Mouse (Mus musculus): ENCODE measurements around the gene Dmpk. TPM values are rescaled to one million over a fixed set of nuclear protein-coding genes. Genes with fewer than 3 reads are reported as not detected.

Dmpk gene
- polyA plus RNA-seq, 1 experiment from 2014 or later = 16.4 TPM

- peak within 1 kb of the TSS; percentile 95 for H3K4me2 ChIP-seq
- no peaks in the 10 kb centered on the region; the same call in 1 of the 2 replicates for H3K9me3 ChIP-seq (replicated peaks)
- WGBS = 1% methylated on average over 91 of the region's 91 CpGs
- peaks cover 31% of the 10 kb centered on the region for H3K36me3 ChIP-seq
- no peaks in the 10 kb centered on the region for H3K27me3 ChIP-seq (replicated peaks)
- ATAC-seq (ENCODE audit: insufficient number of reproducible peaks, low FRiP score) = peak; percentile 97
- H3K4me3 ChIP-seq = peak within 1 kb of the TSS; percentile 99
- H3K9ac ChIP-seq = peak within 1 kb of the TSS; percentile 99
- H3K27ac ChIP-seq (ENCODE audit: poor library complexity, severe bottlenecking) = peak within 1 kb of the TSS; percentile 81
- H3K4me1 ChIP-seq (replicated peaks) = peaks cover 35% of the 10 kb centered on the region
These were observed 7.7 kb upstream of the Dmpk start, which contains the start of gene Dmwd for GRCm38 (mm10) chr7:19075723-19076585. Gene Dmwd (plus strand): TSS chr7:19076227.

GRCm38 (mm10) chr7:19076586-19076991, 7.1 kb upstream of the Dmpk start:
- under 1% methylated on average over 22 of the region's 22 CpGs for WGBS
- Histone ChIP-seq H3K27me3 (replicated peaks) (no peaks in the 10 kb centered on the region), H3K9ac (peak overlapping the region; percentile 99), H3K36me3 (peaks cover 38% of the 10 kb centered on the region), H3K4me2 (peak overlapping the region; percentile 95), H3K4me3 (peak overlapping the region; percentile 99), H3K27ac (ENCODE audit: poor library complexity, severe bottlenecking) (peak overlapping the region; percentile 81), H3K4me1 (replicated peaks) (peaks cover 41% of the 10 kb centered on the region), H3K9me3 (replicated peaks) (no peaks in the 10 kb centered on the region; the same call in 1 of the 2 replicates)
- ATAC-seq (ENCODE audit: insufficient number of reproducible peaks, low FRiP score) = no peak

- H3K9me3 ChIP-seq (replicated peaks) = no peaks in the 10 kb centered on the region; the same call in 1 of the 2 replicates
- ATAC-seq (ENCODE audit: insufficient number of reproducible peaks, low FRiP score) = no peak
- no peaks in the 10 kb centered on the region for H3K27me3 ChIP-seq (replicated peaks)
- H3K9ac ChIP-seq = peak overlapping the region; percentile 99
- peak overlapping the region; percentile 95 for H3K4me2 ChIP-seq
- peak overlapping the region; percentile 99 for H3K4me3 ChIP-seq
- peaks cover 53% of the 10 kb centered on the region for H3K4me1 ChIP-seq (replicated peaks)
- no peak overlapping the region; the same call in 1 of the 2 replicates for H3K27ac ChIP-seq (ENCODE audit: poor library complexity, severe bottlenecking)
- WGBS = 69% methylated on average over 14 of the region's 14 CpGs
- peaks cover 49% of the 10 kb centered on the region for H3K36me3 ChIP-seq
These were observed 5.9 kb upstream of the Dmpk start for GRCm38 (mm10) chr7:19077761-19078160.

GRCm38 (mm10) chr7:19078732-19079131, 4.9 kb upstream of the Dmpk start:
- H3K36me3 ChIP-seq = peaks cover 54% of the 10 kb centered on the region
- no peak overlapping the region for H3K9ac ChIP-seq

GRCm38 (mm10) chr7:19080451-19080950, 3.1 kb upstream of the Dmpk start:
- H3K27me3 ChIP-seq (replicated peaks) = no peaks in the 10 kb centered on the region
- no peak for ATAC-seq (ENCODE audit: insufficient number of reproducible peaks, low FRiP score)
- H3K4me2 ChIP-seq = no peak overlapping the region
- peaks cover 54% of the 10 kb centered on the region for H3K36me3 ChIP-seq
- H3K27ac ChIP-seq (ENCODE audit: poor library complexity, severe bottlenecking) = no peak overlapping the region
- H3K4me3 ChIP-seq = no peak overlapping the region
- H3K9me3 ChIP-seq (replicated peaks) = no peaks in the 10 kb centered on the region
- WGBS = 87% methylated on average over 19 of the region's 19 CpGs
- H3K4me1 ChIP-seq (replicated peaks) = peaks cover 75% of the 10 kb centered on the region
- H3K9ac ChIP-seq = no peak overlapping the region

More at GRCm38 (mm10) chr7:19078732-19079131, 4.9 kb upstream of the Dmpk start:
- Histone ChIP-seq H3K27ac (ENCODE audit: poor library complexity, severe bottlenecking) (no peak overlapping the region), H3K4me1 (replicated peaks) (peaks cover 62% of the 10 kb centered on the region), H3K4me2 (no peak overlapping the region), H3K4me3 (no peak overlapping the region), H3K9me3 (replicated peaks) (no peaks in the 10 kb centered on the region; the same call in 1 of the 2 replicates), H3K27me3 (replicated peaks) (no peaks in the 10 kb centered on the region)
- WGBS = 74% methylated on average over 3 of the region's 3 CpGs
- ATAC-seq (ENCODE audit: insufficient number of reproducible peaks, low FRiP score) = no peak

- Histone ChIP-seq H3K27me3 (replicated peaks) (no peaks in the 10 kb centered on the region), H3K4me3 (no peak overlapping the region), H3K4me1 (replicated peaks) (peaks cover 85% of the 10 kb centered on the region), H3K36me3 (peaks cover 64% of the 10 kb centered on the region), H3K9me3 (replicated peaks) (no peaks in the 10 kb centered on the region), H3K4me2 (no peak overlapping the region), H3K9ac (peak overlapping the region; percentile 42; the same call in 1 of the 2 replicates), H3K27ac (ENCODE audit: poor library complexity, severe bottlenecking) (peak overlapping the region; percentile 76)
- no peak for ATAC-seq (ENCODE audit: insufficient number of reproducible peaks, low FRiP score)
- 85% methylated on average over 4 of the region's 4 CpGs for WGBS
These were observed 1.5 kb upstream of the Dmpk start for GRCm38 (mm10) chr7:19082171-19082570.

GRCm38 (mm10) chr7:19083096-19083495, 553 bp upstream of the Dmpk start:
- H3K27me3 ChIP-seq (replicated peaks) = no peaks in the 10 kb centered on the region
- no peaks in the 10 kb centered on the region for H3K9me3 ChIP-seq (replicated peaks)
- peaks cover 76% of the 10 kb centered on the region for H3K4me1 ChIP-seq (replicated peaks)
- peak overlapping the region; percentile 60 for H3K9ac ChIP-seq
- WGBS = 40% methylated on average over 6 of the region's 6 CpGs
- peak overlapping the region; percentile 30; the same call in 1 of the 2 replicates for H3K4me3 ChIP-seq
- H3K27ac ChIP-seq (ENCODE audit: poor library complexity, severe bottlenecking) = peak overlapping the region; percentile 76
- peaks cover 70% of the 10 kb centered on the region for H3K36me3 ChIP-seq
- peak overlapping the region; percentile 53 for H3K4me2 ChIP-seq
- ATAC-seq (ENCODE audit: insufficient number of reproducible peaks, low FRiP score) = no peak

GRCm38 (mm10) chr7:19084277-19084771, 675 bp downstream of the Dmpk start:
- peak overlapping the region; percentile 61 for H3K9ac ChIP-seq
- 72% methylated on average over 6 of the region's 6 CpGs for WGBS
- H3K4me3 ChIP-seq = peak overlapping the region; percentile 30
- peaks cover 69% of the 10 kb centered on the region for H3K4me1 ChIP-seq (replicated peaks)
- peak overlapping the region; percentile 53 for H3K4me2 ChIP-seq
- H3K36me3 ChIP-seq = peaks cover 69% of the 10 kb centered on the region
- H3K27me3 ChIP-seq (replicated peaks) = no peaks in the 10 kb centered on the region
- H3K9me3 ChIP-seq (replicated peaks) = no peaks in the 10 kb centered on the region
- 0 out of 2 replicates have a peak, but pooled peaks have one; percentile 1 for ATAC-seq (ENCODE audit: insufficient number of reproducible peaks, low FRiP score)
- H3K27ac ChIP-seq (ENCODE audit: poor library complexity, severe bottlenecking) = peak overlapping the region; percentile 76; the same call in 1 of the 2 replicates

- H3K36me3 ChIP-seq = peaks cover 67% of the 10 kb centered on the region
- H3K9ac ChIP-seq = peak overlapping the region; percentile 55
- no peak for ATAC-seq (ENCODE audit: insufficient number of reproducible peaks, low FRiP score)
- H3K4me2 ChIP-seq = peak overlapping the region; percentile 53
- H3K4me3 ChIP-seq = no peak overlapping the region
- H3K27ac ChIP-seq (ENCODE audit: poor library complexity, severe bottlenecking) = 0 out of 2 replicates have a peak overlapping the region, but pooled peaks have one; percentile 23
- whole genome bisulfite sequencing = 31% methylated on average over 9 of the region's 9 CpGs
- H3K9me3 ChIP-seq (replicated peaks) = no peaks in the 10 kb centered on the region
- peaks cover 63% of the 10 kb centered on the region for H3K4me1 ChIP-seq (replicated peaks)
- no peaks in the 10 kb centered on the region for H3K27me3 ChIP-seq (replicated peaks)
These were observed 1.3 kb downstream of the Dmpk start for GRCm38 (mm10) chr7:19084921-19085473.

- Histone ChIP-seq H3K9me3 (replicated peaks) (no peaks in the 10 kb centered on the region), H3K4me3 (0 out of 2 replicates have a peak overlapping the region, but pooled peaks have one; percentile 14), H3K27me3 (replicated peaks) (no peaks in the 10 kb centered on the region), H3K4me1 (replicated peaks) (peaks cover 63% of the 10 kb centered on the region), H3K36me3 (peaks cover 67% of the 10 kb centered on the region), H3K4me2 (peak overlapping the region; percentile 53), H3K9ac (peak overlapping the region; percentile 55), H3K27ac (ENCODE audit: poor library complexity, severe bottlenecking) (0 out of 2 replicates have a peak overlapping the region, but pooled peaks have one; percentile 23)
- WGBS = 9% methylated on average over 6 of the region's 6 CpGs
- ATAC-seq (ENCODE audit: insufficient number of reproducible peaks, low FRiP score) = no peak
These were observed 1.8 kb downstream of the Dmpk start for GRCm38 (mm10) chr7:19085495-19085894.
